Mouse (Mus musculus) midbrain, embryonic 14.5 days (tissue): Measurements from ENCODE around the gene 4930467E23Rik. TPM values are rescaled to one million over a fixed set of nuclear protein-coding genes. Genes with fewer than 3 reads are reported as not detected.
"Not testable (repeated sequence)": the region's sequence is repeated elsewhere in the genome, so short reads cannot be mapped to it uniquely, and the experiment has no call there.

Experiments used
- ATAC-seq: fragments of 200-750 bp; cut with Nextera tagmentation; 2 replicates; pipeline ENCODE4 v1.8.0; 2017; ENCODE audit warnings: moderate number of reproducible peaks, moderate library complexity; ENCODE audit not compliant: low FRiP score, low TSS enrichment
- DNase-seq: peaks from one replicate; pipeline ENCODE4 v3.0.0-alpha.2; 2015
- H3K27ac ChIP-seq: fragments of 300-500 bp; sonication (generic); replicated peaks from 2 replicates; pipeline ENCODE4 v1.5.1; 2014; ENCODE audit warnings: mild to moderate bottlenecking, low read depth, low read length, moderate library complexity
- H3K27me3 ChIP-seq: fragments of 300-500 bp; sonication (generic); 2 replicates; pipeline ENCODE4 v1.6.1; 2014; ENCODE audit warnings: low read length, control low read depth, mixed read lengths; ENCODE audit not compliant: control insufficient read depth, insufficient read depth
- H3K36me3 ChIP-seq: fragments of 300-500 bp; sonication (generic); 2 replicates; pipeline ENCODE4 v1.6.1; 2014; ENCODE audit warnings: low read length, control low read depth; ENCODE audit not compliant: control insufficient read depth, insufficient read depth
- H3K4me1 ChIP-seq: fragments of 300-500 bp; sonication (generic); 2 replicates; pipeline ENCODE4 v1.6.1; 2014; ENCODE audit warnings: mild to moderate bottlenecking, antibody characterized with exemption, low read length, control low read depth; ENCODE audit not compliant: control insufficient read depth, insufficient read depth
- H3K4me2 ChIP-seq: fragments of 300-500 bp; sonication (generic); 2 replicates; pipeline ENCODE4 v1.6.1; 2014; ENCODE audit warnings: mild to moderate bottlenecking, low read length, moderate library complexity
- H3K4me3 ChIP-seq: fragments of 300-500 bp; sonication (generic); replicated peaks from 2 replicates; pipeline ENCODE4 v1.5.1; 2014; ENCODE audit warnings: low read depth, low read length
- H3K9ac ChIP-seq: fragments of 300-500 bp; sonication (generic); replicated peaks from 2 replicates; pipeline ENCODE4 v1.6.1; 2014; ENCODE audit warnings: mild to moderate bottlenecking, low read length, moderate library complexity
- H3K9me3 ChIP-seq: fragments of 300-500 bp; sonication (generic); 2 replicates; pipeline ENCODE4 v1.6.1; 2016; ENCODE audit warnings: low read length, control low read depth, mixed read lengths; ENCODE audit not compliant: control insufficient read depth
- WGBS: fragments of 180-500 bp; shearing (Covaris S2); extraction: QIAGEN DNeasy Blood & Tissue Kit; methylation state at CpG from one replicate; pipeline ENCODE4 v1.1.7; 2014; 5-methylcytosine and 5-hydroxymethylcytosine counted together
- polyA plus RNA-seq: library from polyadenylated mRNA; unstranded; fragments of >200 nt; fragmentation: Nextera tagmentation; extraction: Ambion mirVana; gene quantifications from 2 replicates; pipeline ENCODE4 v1.2.1, GENCODE M21; 2014

4930467E23Rik gene
- polyA plus RNA-seq = 0.17 TPM in 1 of 2 replicates, not detected in the other

- not testable (repeated sequence) for H3K36me3 ChIP-seq, H3K27me3 ChIP-seq, H3K4me2 ChIP-seq, H3K9me3 ChIP-seq, H3K27ac ChIP-seq, H3K4me3 ChIP-seq, H3K4me1 ChIP-seq, H3K9ac ChIP-seq, ATAC-seq, DNase-seq
- no CpG with 5 or more reads among the region's 2 CpGs for WGBS
These were observed at the start of gene 4930467E23Rik for GRCm38 (mm10) chr8:19729276-19729675. TSS of gene 4930467E23Rik (plus strand) at chr8:19729576.

GRCm38 (mm10) chr8:19682311-19682710, 47.1 kb upstream of the 4930467E23Rik start:
- not testable (repeated sequence) for H3K9me3 ChIP-seq, H3K4me2 ChIP-seq, H3K27me3 ChIP-seq, DNase-seq, H3K4me1 ChIP-seq, H3K4me3 ChIP-seq, H3K36me3 ChIP-seq, H3K9ac ChIP-seq, ATAC-seq, H3K27ac ChIP-seq
- 73% methylated on average over 2 of the region's 3 CpGs for WGBS

DNA sequence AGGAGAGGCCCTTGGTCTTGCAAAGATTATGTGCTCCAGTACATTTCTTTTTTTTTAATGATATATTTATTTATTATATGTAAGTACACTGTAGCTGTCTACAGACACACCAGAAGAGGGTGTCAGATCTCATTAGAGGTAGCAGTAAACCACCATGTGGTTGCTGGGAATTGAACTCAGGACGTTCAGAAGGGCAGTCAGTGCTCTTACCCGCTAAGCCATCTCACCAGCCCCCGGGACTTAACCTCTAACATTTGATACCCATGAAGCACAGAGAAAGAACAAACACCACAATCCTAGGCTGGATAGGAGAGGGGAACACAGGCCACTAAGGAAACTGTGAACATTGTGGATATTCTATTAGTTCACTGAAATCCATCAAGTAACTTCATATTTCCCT, 43.9 kb upstream of the 4930467E23Rik start:
- not testable (repeated sequence) for DNase-seq, H3K27ac ChIP-seq, H3K4me1 ChIP-seq, H3K4me2 ChIP-seq, H3K36me3 ChIP-seq, H3K27me3 ChIP-seq, H3K4me3 ChIP-seq, H3K9ac ChIP-seq, ATAC-seq, H3K9me3 ChIP-seq
- WGBS = 80% methylated on average over 3 of the region's 3 CpGs

- not testable (repeated sequence) for H3K27me3 ChIP-seq, H3K4me3 ChIP-seq, H3K36me3 ChIP-seq, DNase-seq, H3K27ac ChIP-seq, H3K9me3 ChIP-seq, ATAC-seq, H3K9ac ChIP-seq, H3K4me2 ChIP-seq, H3K4me1 ChIP-seq
- 83% methylated on average over 6 of the region's 6 CpGs for WGBS
These were observed 40.4 kb upstream of the 4930467E23Rik start for GRCm38 (mm10) chr8:19688802-19689525.

DNA sequence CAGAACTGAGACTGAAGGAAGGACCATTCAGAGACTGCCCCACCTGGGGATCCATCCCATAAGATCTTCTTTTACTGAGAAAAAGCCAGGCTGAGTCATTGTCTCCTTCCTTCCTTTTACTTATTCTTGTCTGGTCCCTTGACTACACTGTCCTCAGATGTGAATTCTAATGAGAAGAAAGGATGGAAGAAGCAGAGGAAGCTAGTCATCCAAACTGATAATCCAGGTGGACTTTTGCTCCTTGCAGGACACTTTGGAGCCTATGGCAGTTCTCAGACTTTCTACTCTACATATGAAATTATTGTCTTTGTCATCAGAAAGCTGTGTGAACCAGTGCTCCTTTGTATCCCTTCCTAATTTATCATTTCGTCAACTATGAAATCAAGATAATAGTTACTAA, 39.6 kb upstream of the 4930467E23Rik start:
- H3K9ac ChIP-seq, H3K4me1 ChIP-seq, H3K4me3 ChIP-seq, DNase-seq, ATAC-seq, H3K27ac ChIP-seq, H3K36me3 ChIP-seq, H3K9me3 ChIP-seq, H3K4me2 ChIP-seq, H3K27me3 ChIP-seq: not testable (repeated sequence)
- 85% methylated on average over 1 of the region's 1 CpGs for WGBS

- H3K4me2 ChIP-seq, H3K4me1 ChIP-seq: not testable (repeated sequence)
These were observed 38.0 kb upstream of the 4930467E23Rik start for GRCm38 (mm10) chr8:19691421-19691820.

GRCm38 (mm10) chr8:19697497-19698077, 31.8 kb upstream of the 4930467E23Rik start:
- WGBS = 85% methylated on average over 11 of the region's 11 CpGs
- not testable (repeated sequence) for H3K36me3 ChIP-seq, H3K9me3 ChIP-seq, DNase-seq, H3K4me3 ChIP-seq, H3K9ac ChIP-seq, ATAC-seq, H3K4me1 ChIP-seq, H3K4me2 ChIP-seq, H3K27me3 ChIP-seq, H3K27ac ChIP-seq

More at GRCm38 (mm10) chr8:19691421-19691820, 38.0 kb upstream of the 4930467E23Rik start:
- DNase-seq, H3K9me3 ChIP-seq, ATAC-seq, H3K27me3 ChIP-seq, H3K36me3 ChIP-seq, H3K27ac ChIP-seq, H3K4me3 ChIP-seq, H3K9ac ChIP-seq: not testable (repeated sequence)
- 86% methylated on average over 6 of the region's 6 CpGs for WGBS

GRCm38 (mm10) chr8:19698123-19698522, 31.3 kb upstream of the 4930467E23Rik start:
- not testable (repeated sequence) for H3K4me2 ChIP-seq, H3K4me3 ChIP-seq, H3K4me1 ChIP-seq, ATAC-seq, H3K9me3 ChIP-seq, H3K27ac ChIP-seq, DNase-seq, H3K36me3 ChIP-seq, H3K27me3 ChIP-seq, H3K9ac ChIP-seq
- WGBS = 79% methylated on average over 6 of the region's 6 CpGs

GRCm38 (mm10) chr8:19698722-19699121, 30.7 kb upstream of the 4930467E23Rik start:
- H3K4me2 ChIP-seq, H3K27me3 ChIP-seq, H3K9me3 ChIP-seq, H3K4me1 ChIP-seq, DNase-seq, H3K36me3 ChIP-seq, H3K27ac ChIP-seq, H3K4me3 ChIP-seq, ATAC-seq, H3K9ac ChIP-seq: not testable (repeated sequence)
- 92% methylated on average over 4 of the region's 4 CpGs for WGBS
